Mouse (Mus musculus): Measurements from ENCODE around the gene Fcmr. TPM values are rescaled to one million over a fixed set of nuclear protein-coding genes. Genes with fewer than 3 reads are reported as not detected.

Gene Fcmr
- polyA plus RNA-seq, 1 experiment from 2014 or later: not detected

GRCm38 (mm10) chr1:130877889-130878614 is 12.6 kb downstream of the Fcmr start:
- H3K9me3 ChIP-seq (replicated peaks; ENCODE audit: control insufficient read depth, low read length): no peaks in the 10 kb centered on the region
- H3K4me3 ChIP-seq (ENCODE audit: low read depth, low read length): peak overlapping the region; percentile 38
- no peaks in the 10 kb centered on the region for H3K36me3 ChIP-seq (ENCODE audit: control insufficient read depth, insufficient read depth)
- no peaks in the 10 kb centered on the region for H3K4me1 ChIP-seq (ENCODE audit: control insufficient read depth, low read depth, low read length)
- no peak for ATAC-seq (ENCODE audit: low read depth)
- 2% methylated on average over 43 of the region's 43 CpGs for WGBS (ENCODE audit: insufficient replicate concordance)
- no peak overlapping the region for H3K9ac ChIP-seq (ENCODE audit: low read depth, low read length)
- H3K27me3 ChIP-seq (ENCODE audit: control insufficient read depth, insufficient read depth, low read depth, low read length): peaks cover 21% of the 10 kb centered on the region
- peak overlapping the region; percentile 56 for H3K4me2 ChIP-seq (ENCODE audit: low read depth, low read length)
- H3K27ac ChIP-seq (ENCODE audit: low read length): no peak overlapping the region

GRCm38 (mm10) chr1:130879927-130880326 is 14.5 kb downstream of the Fcmr start:
- Histone ChIP-seq H3K4me1 (ENCODE audit: control insufficient read depth, low read depth, low read length) (no peaks in the 10 kb centered on the region), H3K36me3 (ENCODE audit: control insufficient read depth, insufficient read depth) (no peaks in the 10 kb centered on the region), H3K27ac (ENCODE audit: low read length) (no peak overlapping the region), H3K4me3 (ENCODE audit: low read depth, low read length) (no peak overlapping the region), H3K27me3 (ENCODE audit: control insufficient read depth, insufficient read depth, low read depth, low read length) (peaks cover 21% of the 10 kb centered on the region), H3K4me2 (ENCODE audit: low read depth, low read length) (no peak overlapping the region), H3K9me3 (replicated peaks; ENCODE audit: control insufficient read depth, low read length) (no peaks in the 10 kb centered on the region), H3K9ac (ENCODE audit: low read depth, low read length) (no peak overlapping the region)
- WGBS (ENCODE audit: insufficient replicate concordance): 71% methylated on average over 7 of the region's 7 CpGs
- ATAC-seq (ENCODE audit: low read depth): no peak

GRCm38 (mm10) chr1:130883146-130883545 is 17.7 kb downstream of the Fcmr start:
- no peaks in the 10 kb centered on the region for H3K4me1 ChIP-seq (ENCODE audit: control insufficient read depth, low read depth, low read length)
- H3K27me3 ChIP-seq (ENCODE audit: control insufficient read depth, insufficient read depth, low read depth, low read length): peaks cover 12% of the 10 kb centered on the region
- WGBS (ENCODE audit: insufficient replicate concordance): 44% methylated on average over 4 of the region's 4 CpGs
- no peak overlapping the region for H3K27ac ChIP-seq (ENCODE audit: low read length)
- H3K4me2 ChIP-seq (ENCODE audit: low read depth, low read length): no peak overlapping the region
- no peak for ATAC-seq (ENCODE audit: low read depth)
- H3K36me3 ChIP-seq (ENCODE audit: control insufficient read depth, insufficient read depth): no peaks in the 10 kb centered on the region
- H3K9me3 ChIP-seq (replicated peaks; ENCODE audit: control insufficient read depth, low read length): no peaks in the 10 kb centered on the region
- no peak overlapping the region for H3K4me3 ChIP-seq (ENCODE audit: low read depth, low read length)
- no peak overlapping the region for H3K9ac ChIP-seq (ENCODE audit: low read depth, low read length)

DNA sequence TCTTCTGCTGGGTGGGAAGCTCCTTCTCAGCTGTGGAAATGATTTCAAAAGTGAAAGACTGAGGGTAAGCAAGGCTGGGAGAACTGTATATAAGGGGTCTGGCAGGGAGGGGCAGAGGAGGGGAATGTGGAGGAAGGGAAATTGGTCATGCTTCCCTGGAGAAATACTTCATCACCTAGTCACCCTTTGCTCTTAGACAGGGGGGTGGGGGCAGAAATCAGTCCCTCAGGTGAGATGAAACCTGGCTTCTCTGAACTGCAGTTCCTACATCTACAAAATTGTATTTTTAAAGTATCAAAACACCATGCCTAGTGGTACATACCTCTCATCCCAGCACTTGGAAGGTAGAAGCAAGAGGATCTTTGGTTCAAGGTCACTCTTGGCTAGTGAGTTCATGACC is 21.9 kb downstream of the Fcmr start, which contains the start of gene Il24:
Gene Il24 (minus strand): TSS at position 101 of the 400 bp plus-strand sequence.
- Histone ChIP-seq H3K27ac (ENCODE audit: low read length) (no peak within 1 kb of the TSS), H3K27me3 (ENCODE audit: control insufficient read depth, insufficient read depth, low read depth, low read length) (no peaks in the 10 kb centered on the region), H3K9me3 (replicated peaks; ENCODE audit: control insufficient read depth, low read length) (no peaks in the 10 kb centered on the region), H3K36me3 (ENCODE audit: control insufficient read depth, insufficient read depth) (no peaks in the 10 kb centered on the region), H3K9ac (ENCODE audit: low read depth, low read length) (no peak within 1 kb of the TSS), H3K4me2 (ENCODE audit: low read depth, low read length) (no peak within 1 kb of the TSS), H3K4me3 (ENCODE audit: low read depth, low read length) (no peak within 1 kb of the TSS), H3K4me1 (ENCODE audit: control insufficient read depth, low read depth, low read length) (no peaks in the 10 kb centered on the region)
- ATAC-seq (ENCODE audit: low read depth): no peak

GRCm38 (mm10) chr1:130892446-130892845 is 27.0 kb downstream of the Fcmr start:
- Histone ChIP-seq H3K4me2 (ENCODE audit: low read depth, low read length) (no peak overlapping the region), H3K27ac (ENCODE audit: low read length) (no peak overlapping the region), H3K4me1 (ENCODE audit: control insufficient read depth, low read depth, low read length) (no peaks in the 10 kb centered on the region), H3K9ac (ENCODE audit: low read depth, low read length) (no peak overlapping the region), H3K36me3 (ENCODE audit: control insufficient read depth, insufficient read depth) (no peaks in the 10 kb centered on the region), H3K9me3 (replicated peaks; ENCODE audit: control insufficient read depth, low read length) (no peaks in the 10 kb centered on the region), H3K27me3 (ENCODE audit: control insufficient read depth, insufficient read depth, low read depth, low read length) (no peaks in the 10 kb centered on the region), H3K4me3 (ENCODE audit: low read depth, low read length) (no peak overlapping the region)
- ATAC-seq (ENCODE audit: low read depth): no peak
- 52% methylated on average over 1 of the region's 1 CpGs for WGBS (ENCODE audit: insufficient replicate concordance)

DNA sequence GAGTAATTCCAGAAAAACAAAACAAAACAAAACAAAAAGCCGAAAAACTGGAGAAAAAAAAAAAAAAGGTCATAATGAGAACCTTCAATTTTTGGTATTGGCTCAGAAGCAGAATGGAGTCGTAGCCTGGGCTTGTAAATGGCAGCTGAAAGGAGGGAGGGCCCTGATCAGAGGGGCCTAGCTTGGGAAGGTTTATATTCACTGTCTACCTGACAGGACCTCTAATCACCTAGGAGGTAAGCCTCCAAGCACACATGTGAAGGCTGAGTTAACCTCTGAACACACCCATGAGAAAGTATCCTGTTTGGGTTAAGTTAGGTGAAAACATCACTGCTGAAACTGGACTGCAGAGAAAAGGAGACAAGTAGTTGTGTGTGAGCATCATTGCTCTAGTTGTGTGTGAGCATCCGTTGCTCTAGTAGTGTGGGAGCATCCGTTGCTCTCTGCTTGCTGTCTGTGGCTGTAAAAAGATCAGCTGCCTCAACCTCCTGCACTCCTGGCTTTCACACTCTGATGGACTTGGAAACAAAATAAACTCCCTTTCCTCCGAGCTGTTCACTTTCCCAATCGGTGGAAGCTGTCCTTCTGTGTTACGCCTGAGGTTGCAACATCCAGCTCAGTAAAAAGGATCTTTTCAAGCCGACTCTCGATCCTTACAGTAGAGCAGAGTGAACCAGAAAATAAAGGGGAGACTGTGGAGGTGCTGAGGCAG is 28.0 kb downstream of the Fcmr start:
- no peaks in the 10 kb centered on the region for H3K27me3 ChIP-seq (ENCODE audit: control insufficient read depth, insufficient read depth, low read depth, low read length)
- no peak overlapping the region for H3K4me3 ChIP-seq (ENCODE audit: low read depth, low read length)
- 54% methylated on average over 9 of the region's 9 CpGs for WGBS (ENCODE audit: insufficient replicate concordance)
- H3K36me3 ChIP-seq (ENCODE audit: control insufficient read depth, insufficient read depth): no peaks in the 10 kb centered on the region
- no peak overlapping the region for H3K27ac ChIP-seq (ENCODE audit: low read length)
- H3K4me2 ChIP-seq (ENCODE audit: low read depth, low read length): no peak overlapping the region
- no peak for ATAC-seq (ENCODE audit: low read depth)
- no peaks in the 10 kb centered on the region for H3K4me1 ChIP-seq (ENCODE audit: control insufficient read depth, low read depth, low read length)
- H3K9ac ChIP-seq (ENCODE audit: low read depth, low read length): no peak overlapping the region
- H3K9me3 ChIP-seq (replicated peaks; ENCODE audit: control insufficient read depth, low read length): no peaks in the 10 kb centered on the region

GRCm38 (mm10) chr1:130894468-130894867 is 29.0 kb downstream of the Fcmr start:
- ATAC-seq (ENCODE audit: low read depth): no peak
- H3K36me3 ChIP-seq (ENCODE audit: control insufficient read depth, insufficient read depth): no peaks in the 10 kb centered on the region
- no peaks in the 10 kb centered on the region for H3K27me3 ChIP-seq (ENCODE audit: control insufficient read depth, insufficient read depth, low read depth, low read length)
- H3K4me2 ChIP-seq (ENCODE audit: low read depth, low read length): no peak overlapping the region
- no peak overlapping the region for H3K9ac ChIP-seq (ENCODE audit: low read depth, low read length)
- H3K4me1 ChIP-seq (ENCODE audit: control insufficient read depth, low read depth, low read length): no peaks in the 10 kb centered on the region
- no peaks in the 10 kb centered on the region for H3K9me3 ChIP-seq (replicated peaks; ENCODE audit: control insufficient read depth, low read length)
- H3K4me3 ChIP-seq (ENCODE audit: low read depth, low read length): no peak overlapping the region
- no peak overlapping the region for H3K27ac ChIP-seq (ENCODE audit: low read length)
- 52% methylated on average over 6 of the region's 6 CpGs for WGBS (ENCODE audit: insufficient replicate concordance)

- no peak for ATAC-seq (ENCODE audit: low read depth)
- H3K36me3 ChIP-seq (ENCODE audit: control insufficient read depth, insufficient read depth): no peaks in the 10 kb centered on the region
- H3K9me3 ChIP-seq (replicated peaks; ENCODE audit: control insufficient read depth, low read length): no peaks in the 10 kb centered on the region
- H3K4me2 ChIP-seq (ENCODE audit: low read depth, low read length): no peak overlapping the region
- H3K4me1 ChIP-seq (ENCODE audit: control insufficient read depth, low read depth, low read length): no peaks in the 10 kb centered on the region
- H3K27me3 ChIP-seq (ENCODE audit: control insufficient read depth, insufficient read depth, low read depth, low read length): no peaks in the 10 kb centered on the region
- H3K27ac ChIP-seq (ENCODE audit: low read length): no peak overlapping the region
- no peak overlapping the region for H3K4me3 ChIP-seq (ENCODE audit: low read depth, low read length)
- WGBS (ENCODE audit: insufficient replicate concordance): 53% methylated on average over 7 of the region's 7 CpGs
- H3K9ac ChIP-seq (ENCODE audit: low read depth, low read length): no peak overlapping the region
Measured at GRCm38 (mm10) chr1:130902505-130902904, 37.0 kb downstream of the Fcmr start.

DNA sequence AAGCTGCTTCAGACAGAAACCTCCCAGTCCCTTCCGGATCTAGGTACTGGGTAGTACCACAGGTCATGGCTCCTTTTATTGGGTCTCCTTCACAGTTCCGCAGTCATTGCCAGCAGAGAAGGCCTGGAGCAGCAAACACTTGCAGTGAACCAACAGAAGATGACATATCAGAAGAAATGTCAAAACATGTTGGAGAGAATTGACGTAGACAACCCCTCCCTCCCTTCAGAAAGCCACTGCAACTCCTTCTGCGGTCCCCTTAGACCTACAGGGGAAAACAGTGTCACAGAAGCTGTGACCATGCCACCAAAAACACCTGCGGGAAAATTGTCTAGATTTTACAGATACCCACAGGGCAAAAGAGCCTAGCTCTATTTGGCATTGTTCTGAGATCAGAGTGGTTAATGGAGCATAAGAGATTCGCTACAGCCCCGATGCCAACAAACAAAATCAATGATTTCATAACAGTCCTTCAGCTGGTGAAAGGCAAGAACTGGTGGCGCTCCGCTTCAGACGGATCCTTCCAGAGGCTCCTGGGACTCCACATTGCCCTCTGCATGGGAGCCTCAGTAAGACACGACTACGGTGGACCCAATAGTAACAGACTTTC is 46.0 kb downstream of the Fcmr start, which contains the start of gene Il20:
Gene Il20 (minus strand): TSS at position 51 of the 610 bp plus-strand sequence.
- Histone ChIP-seq H3K27me3 (ENCODE audit: control insufficient read depth, insufficient read depth, low read depth, low read length) (no peaks in the 10 kb centered on the region), H3K9ac (ENCODE audit: low read depth, low read length) (no peak within 1 kb of the TSS), H3K4me2 (ENCODE audit: low read depth, low read length) (no peak within 1 kb of the TSS), H3K27ac (ENCODE audit: low read length) (no peak within 1 kb of the TSS), H3K4me1 (ENCODE audit: control insufficient read depth, low read depth, low read length) (no peaks in the 10 kb centered on the region), H3K4me3 (ENCODE audit: low read depth, low read length) (no peak within 1 kb of the TSS), H3K9me3 (replicated peaks; ENCODE audit: control insufficient read depth, low read length) (no peaks in the 10 kb centered on the region), H3K36me3 (ENCODE audit: control insufficient read depth, insufficient read depth) (no peaks in the 10 kb centered on the region)
- 67% methylated on average over 12 of the region's 12 CpGs for WGBS (ENCODE audit: insufficient replicate concordance)
- ATAC-seq (ENCODE audit: low read depth): no peak

Data from liver, embryonic 16.5 days (tissue).